Mouse (Mus musculus) bone marrow macrophage, adult 2 months (primary cell): ENCODE measurements at regions not wholly inside any gene's neighbourhood (a gene's known extent, or its start where the extent isn't known, plus 50 kb on each side); places are given as distances from the start of the nearest gene placed in this dataset.

Experiments
- H3K27ac ChIP-seq: 2 replicates; pipeline ENCODE4 v1.5.1; 2012; ENCODE audit warnings: low read depth, low read length; ENCODE audit not compliant: insufficient read depth
- H3K4me1 ChIP-seq: 2 replicates; pipeline ENCODE4 v1.6.1; 2012; ENCODE audit warnings: low read length; ENCODE audit not compliant: control insufficient read depth, insufficient read depth
- H3K4me3 ChIP-seq: 2 replicates; pipeline ENCODE4 v1.5.1; 2012; ENCODE audit warnings: mild to moderate bottlenecking, low read length, moderate library complexity; ENCODE audit not compliant: insufficient read depth
- CTCF ChIP-seq: IDR thresholded peaks from 2 replicates; pipeline ENCODE4 v1.5.1; 2012; ENCODE audit warnings: low read depth, mild to moderate bottlenecking, low read length, moderate library complexity
- POLR2A ChIP-seq: IDR thresholded peaks from 2 replicates; pipeline ENCODE4 v1.6.1; 2012; ENCODE audit warnings: mild to moderate bottlenecking, low read depth, low read length, borderline replicate concordance

DNA sequence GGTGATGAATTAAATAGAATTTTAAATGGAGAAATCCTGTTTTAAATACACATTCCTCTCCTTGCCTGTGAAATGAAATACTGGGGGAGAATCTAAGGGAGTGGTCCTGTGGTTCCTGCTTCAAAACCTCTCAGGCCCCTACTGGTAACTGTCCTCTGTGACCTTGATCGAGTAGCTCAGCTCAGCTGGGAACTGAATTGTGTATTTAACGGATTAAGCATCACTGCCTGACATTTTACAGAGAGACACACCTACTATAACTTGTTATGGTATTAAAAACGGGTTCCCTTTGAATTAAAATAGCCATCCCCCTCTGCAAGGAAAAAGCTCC lies 203.2 kb upstream of the Chl1 start:
- Histone ChIP-seq H3K27ac (no peak overlapping the region), H3K4me1 (no peaks in the 10 kb centered on the region), H3K4me3 (no peak overlapping the region)
- TF ChIP-seq CTCF (no peak), POLR2A (no peak)

DNA sequence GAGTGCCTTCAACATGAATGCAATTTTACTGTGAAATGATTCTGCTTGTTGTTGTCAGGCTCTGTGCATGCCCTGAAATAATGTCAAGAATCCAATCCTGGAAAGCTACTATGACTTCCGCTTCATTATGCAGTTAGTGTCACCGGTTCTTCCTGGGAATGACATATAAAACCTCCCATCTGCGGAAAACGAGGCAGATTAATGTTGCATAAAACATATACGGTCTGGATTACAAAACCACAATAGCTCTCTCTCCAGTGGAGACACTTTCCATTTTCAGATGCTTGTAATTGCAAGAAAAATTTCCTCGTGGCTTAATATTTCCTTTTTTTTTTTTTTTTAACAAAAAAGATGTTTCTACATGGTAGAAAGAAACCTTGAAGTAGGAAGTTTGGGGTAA lies 198.2 kb upstream of the Chl1 start:
- TF ChIP-seq POLR2A (no peak), CTCF (no peak)
- Histone ChIP-seq H3K4me3 (no peak overlapping the region), H3K27ac (no peak overlapping the region), H3K4me1 (no peaks in the 10 kb centered on the region)

DNA sequence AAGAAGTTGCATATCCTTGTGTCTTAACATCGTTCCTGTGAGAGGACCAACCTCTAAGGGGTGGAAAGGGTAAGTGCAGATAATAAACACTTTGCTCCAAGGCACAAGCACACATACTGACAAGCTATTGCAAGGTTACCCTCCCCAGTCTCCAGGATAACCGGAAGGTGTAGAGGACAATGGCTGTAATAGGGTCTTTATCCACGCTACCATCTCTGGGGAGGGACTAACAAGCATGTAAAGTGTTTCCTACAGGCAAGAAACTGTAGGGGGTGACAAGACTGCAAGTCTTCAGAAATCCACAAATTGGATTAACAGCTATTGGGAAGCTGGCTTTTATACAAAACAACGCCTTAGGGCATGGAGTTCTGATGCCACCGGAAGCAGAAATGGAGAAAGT lies 197.5 kb upstream of the Chl1 start:
- TF ChIP-seq POLR2A, result no peak
- no peak for TF ChIP-seq CTCF
- no peak overlapping the region for H3K4me3 ChIP-seq
- H3K4me1 ChIP-seq, result no peaks in the 10 kb centered on the region
- H3K27ac ChIP-seq, result no peak overlapping the region

DNA sequence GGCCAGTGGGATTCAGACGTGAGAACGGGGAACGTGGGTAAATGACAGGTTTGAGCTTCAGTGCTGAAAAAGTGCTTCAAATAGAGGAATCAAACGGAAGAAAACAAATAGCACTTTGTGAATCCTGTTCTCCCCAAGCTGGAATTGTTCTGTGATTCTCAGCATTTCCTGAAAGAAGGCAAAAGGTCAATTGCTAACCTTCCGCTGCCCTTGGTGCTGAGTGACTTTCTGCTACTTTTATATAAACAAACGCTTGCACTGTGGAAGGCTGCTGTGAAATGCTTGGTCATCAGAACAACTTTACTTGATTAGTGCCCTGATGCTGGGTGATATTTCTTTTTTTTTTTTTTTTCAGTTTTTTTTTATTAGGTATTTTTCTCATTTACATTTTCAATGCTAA lies 192.3 kb upstream of the Chl1 start:
- no peak overlapping the region for H3K27ac ChIP-seq
- no peak for TF ChIP-seq CTCF
- TF ChIP-seq POLR2A, result no peak
- 0 out of 2 replicates have a peak, but pooled peaks cover 3% of the 10 kb centered on the region for H3K4me1 ChIP-seq
- no peak overlapping the region for H3K4me3 ChIP-seq

DNA sequence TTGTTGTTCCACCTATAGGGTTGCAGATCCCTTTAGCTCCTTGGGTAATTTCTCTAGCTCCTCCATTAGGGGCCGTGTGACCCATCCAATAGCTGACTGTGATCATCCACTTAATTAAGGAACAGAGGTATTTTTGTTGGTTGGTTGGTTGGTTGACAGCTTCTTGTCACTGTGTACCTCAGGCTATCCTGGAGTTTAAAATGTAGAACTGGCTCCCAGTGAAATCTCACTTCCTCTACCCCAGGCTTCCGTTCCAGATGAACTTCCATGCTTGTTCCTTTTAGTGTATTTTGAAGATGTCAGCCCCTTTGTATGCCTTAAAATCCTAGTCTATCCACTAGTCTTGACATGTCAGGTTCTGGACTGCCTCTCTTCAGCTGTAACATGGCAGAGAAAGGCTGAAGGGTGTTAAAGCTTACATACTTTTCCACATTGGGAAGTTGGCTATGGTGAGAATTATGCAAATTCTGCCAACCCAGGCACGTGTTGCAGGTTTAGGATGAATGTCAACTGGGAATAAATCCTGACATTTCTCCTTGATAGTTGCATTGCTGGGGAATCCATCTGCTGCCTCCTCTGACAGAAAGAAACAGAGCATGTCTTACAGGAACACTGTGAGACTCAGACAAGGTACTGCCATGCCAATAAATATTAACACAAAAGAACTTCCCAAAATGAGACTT lies 191.6 kb upstream of the Chl1 start:
- no peak overlapping the region for H3K27ac ChIP-seq
- no peak overlapping the region for H3K4me3 ChIP-seq
- H3K4me1 ChIP-seq, result 0 out of 2 replicates have a peak, but pooled peaks cover 3% of the 10 kb centered on the region
- TF ChIP-seq POLR2A (no peak), CTCF (no peak)

DNA sequence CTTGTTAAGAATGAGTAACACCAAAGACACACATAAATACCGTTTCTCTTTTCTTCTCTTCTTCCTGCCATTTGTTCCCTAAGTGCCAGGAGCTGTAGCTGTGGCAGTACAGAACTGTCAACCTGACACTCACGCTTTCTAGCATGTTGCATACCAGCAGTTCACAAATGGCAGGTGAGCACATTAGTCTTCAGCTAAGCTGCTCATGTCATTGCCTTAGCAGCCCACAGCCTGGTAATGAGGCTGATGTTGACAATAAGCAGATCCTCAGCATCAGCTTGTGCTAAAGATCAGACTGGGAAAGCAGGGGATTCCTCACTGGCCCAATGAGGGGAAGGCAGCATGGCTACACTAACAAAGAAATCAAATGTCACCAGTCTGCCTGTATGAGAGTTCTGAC lies 190.4 kb upstream of the Chl1 start:
- 0 out of 2 replicates have a peak, but pooled peaks cover 3% of the 10 kb centered on the region for H3K4me1 ChIP-seq
- no peak overlapping the region for H3K27ac ChIP-seq
- H3K4me3 ChIP-seq, result no peak overlapping the region
- TF ChIP-seq CTCF, result no peak
- TF ChIP-seq POLR2A, result no peak

DNA sequence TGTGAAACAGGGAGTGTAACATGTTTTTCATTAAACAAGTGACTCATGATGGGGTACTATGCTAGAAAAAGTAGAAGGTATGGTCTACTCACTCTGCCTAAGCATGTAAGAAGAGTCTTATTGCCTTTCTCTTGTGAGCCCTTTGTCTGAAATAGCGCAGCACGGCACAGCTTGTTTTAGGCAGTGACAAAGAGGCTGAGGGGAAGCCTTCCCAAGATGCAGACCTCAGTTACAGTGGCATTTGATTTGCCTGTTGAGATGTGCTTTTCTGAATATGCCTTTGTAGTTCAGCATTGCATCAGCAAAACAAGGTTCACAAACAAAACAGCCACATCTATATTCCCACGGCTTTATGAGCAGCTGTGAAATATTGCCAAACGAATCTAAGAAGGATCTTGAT lies 189.8 kb upstream of the Chl1 start:
- no peak overlapping the region for H3K27ac ChIP-seq
- no peak for TF ChIP-seq POLR2A
- TF ChIP-seq CTCF, result no peak
- no peak overlapping the region for H3K4me3 ChIP-seq
- H3K4me1 ChIP-seq, result 0 out of 2 replicates have a peak, but pooled peaks cover 3% of the 10 kb centered on the region

DNA sequence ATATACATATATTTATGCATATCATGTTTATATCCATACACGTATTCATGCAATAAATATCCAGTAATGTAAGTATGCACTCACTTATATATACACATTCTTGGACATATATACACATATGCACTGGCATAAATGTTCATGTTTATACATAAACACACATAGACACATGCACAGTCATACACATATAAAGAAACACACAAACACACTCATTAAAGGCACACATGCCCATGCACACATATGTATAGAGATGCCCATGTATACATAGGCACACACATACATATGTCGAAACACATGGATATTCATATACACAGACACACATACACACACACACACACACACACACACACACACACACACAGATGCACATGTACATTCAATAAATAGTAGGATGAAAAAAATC lies 189.3 kb upstream of the Chl1 start:
- no peak overlapping the region for H3K4me3 ChIP-seq
- 0 out of 2 replicates have a peak, but pooled peaks cover 3% of the 10 kb centered on the region for H3K4me1 ChIP-seq
- H3K27ac ChIP-seq, result no peak overlapping the region
- TF ChIP-seq POLR2A (no peak), CTCF (no peak)

DNA sequence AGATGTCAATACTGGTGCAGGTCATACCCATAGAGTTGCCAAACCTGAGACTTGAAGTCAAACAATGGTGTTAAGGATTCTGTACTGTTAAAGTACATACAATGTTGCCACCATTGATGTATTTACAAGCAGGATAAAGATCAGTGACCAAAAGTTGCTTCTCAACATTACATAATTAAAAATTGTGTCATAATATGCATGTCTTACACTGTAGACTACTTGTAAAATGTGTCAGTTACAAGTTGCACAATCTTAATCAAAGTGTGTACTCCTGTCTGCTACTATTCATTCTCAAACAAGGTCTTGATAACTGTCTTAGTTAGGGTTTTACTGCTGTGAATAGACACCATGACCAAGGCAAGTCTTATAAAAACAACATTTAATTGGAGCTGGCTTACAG lies 187.9 kb upstream of the Chl1 start:
- Histone ChIP-seq H3K27ac (no peak overlapping the region), H3K4me1 (0 out of 2 replicates have a peak, but pooled peaks cover 3% of the 10 kb centered on the region), H3K4me3 (no peak overlapping the region)
- TF ChIP-seq CTCF, result no peak
- TF ChIP-seq POLR2A, result no peak

DNA sequence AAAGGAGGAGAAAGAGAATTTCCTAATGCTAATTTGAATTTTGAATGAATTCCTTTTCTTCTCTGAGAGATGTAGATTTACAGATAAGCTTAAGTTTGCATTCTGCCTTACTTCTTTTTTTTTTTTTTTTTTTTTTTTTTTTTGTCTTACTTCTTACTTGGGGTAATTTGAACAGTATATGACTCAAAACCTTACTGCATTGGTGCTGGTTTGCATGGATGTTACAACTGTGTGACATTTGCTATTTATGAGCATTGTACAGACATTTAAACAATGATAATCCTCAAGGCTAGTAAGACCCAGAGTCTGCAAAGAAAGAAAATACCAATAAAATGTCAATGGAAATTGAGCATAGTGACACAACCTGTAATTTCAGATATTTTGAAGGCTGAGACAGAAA lies 174.7 kb upstream of the Chl1 start:
- Histone ChIP-seq H3K27ac (no peak overlapping the region), H3K4me3 (no peak overlapping the region), H3K4me1 (peaks cover 6% of the 10 kb centered on the region)
- TF ChIP-seq POLR2A (no peak), CTCF (no peak)

DNA sequence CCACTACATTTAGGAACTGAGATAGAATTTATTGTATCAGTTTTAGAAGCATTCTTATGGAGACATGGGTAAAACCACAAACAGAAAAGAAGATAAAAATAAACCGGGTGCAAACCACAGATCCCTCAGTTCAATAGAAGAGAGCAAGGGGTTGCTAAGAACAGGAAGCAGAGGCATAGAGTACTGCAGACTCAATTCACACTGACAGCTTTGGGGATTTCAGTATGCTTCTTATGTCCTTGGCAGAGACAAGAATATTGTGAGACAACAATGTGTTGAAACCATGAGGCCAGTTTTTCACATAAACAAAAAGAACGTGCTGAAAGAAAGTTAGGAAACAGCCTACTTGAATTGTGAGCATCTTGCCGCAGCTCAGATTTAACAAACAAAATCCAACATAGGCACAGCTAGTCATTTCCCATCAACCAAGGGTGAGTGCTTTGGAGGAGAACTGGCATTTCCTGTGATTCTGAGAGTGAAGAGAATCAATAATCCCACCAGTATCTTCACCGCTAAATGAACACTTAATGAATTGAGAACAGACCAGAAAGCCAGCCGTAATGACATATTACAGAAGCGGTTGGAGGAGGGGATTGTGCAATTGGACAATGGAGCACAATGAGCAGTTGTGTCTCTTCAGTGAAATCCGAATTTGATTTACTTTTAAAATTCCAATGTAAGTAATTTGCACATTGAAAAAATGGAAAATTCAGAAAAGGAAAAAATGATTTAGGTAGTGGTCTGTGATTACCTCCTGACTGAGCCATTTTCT lies 170.2 kb upstream of the Chl1 start:
- Histone ChIP-seq H3K4me3 (peak overlapping the region; percentile 9; the same call in 1 of the 2 replicates), H3K27ac (peak overlapping the region; percentile 33), H3K4me1 (peaks cover 21% of the 10 kb centered on the region)
- TF ChIP-seq POLR2A (no peak), CTCF (no peak)
